Mouse (Mus musculus): ENCODE measurements around the gene Celsr1.

DNA sequence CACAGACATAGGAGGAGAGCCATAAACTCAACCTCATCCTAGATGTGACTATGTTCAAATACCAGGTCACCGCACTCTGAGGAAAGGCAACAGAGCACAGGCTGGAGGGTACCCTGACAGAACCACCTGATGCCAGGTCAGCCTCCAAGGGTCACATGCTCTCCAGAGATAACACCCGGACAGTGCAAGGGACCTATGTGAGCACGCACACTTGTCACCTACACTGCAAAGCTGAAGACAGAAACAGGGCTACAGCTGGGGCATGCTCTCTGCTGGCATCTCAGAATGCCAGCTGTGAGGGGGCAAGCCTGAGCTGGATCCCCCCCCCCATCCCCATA is 124.1 kb downstream of the Celsr1 start:
- no peak for TF ChIP-seq CTCF (IDR thresholded peaks at IDR 0.05; ENCODE audit: borderline replicate concordance, control insufficient read depth, extremely low read depth, insufficient read depth, low read length, poor library complexity)
- no peak for TF ChIP-seq POLR2A (IDR thresholded peaks at IDR 0.05; ENCODE audit: control insufficient read depth, extremely low read depth, insufficient read depth, low read length, poor library complexity)
